Mouse (Mus musculus): ENCODE data around the gene Kctd21. TPM values are rescaled to one million over a fixed set of nuclear protein-coding genes. Genes with fewer than 3 reads are reported as not detected.

The Kctd21 gene
- total and polyA plus RNA-seq, 3 experiments = 0.23 to 1.2 TPM; not detected in 1

DNA sequence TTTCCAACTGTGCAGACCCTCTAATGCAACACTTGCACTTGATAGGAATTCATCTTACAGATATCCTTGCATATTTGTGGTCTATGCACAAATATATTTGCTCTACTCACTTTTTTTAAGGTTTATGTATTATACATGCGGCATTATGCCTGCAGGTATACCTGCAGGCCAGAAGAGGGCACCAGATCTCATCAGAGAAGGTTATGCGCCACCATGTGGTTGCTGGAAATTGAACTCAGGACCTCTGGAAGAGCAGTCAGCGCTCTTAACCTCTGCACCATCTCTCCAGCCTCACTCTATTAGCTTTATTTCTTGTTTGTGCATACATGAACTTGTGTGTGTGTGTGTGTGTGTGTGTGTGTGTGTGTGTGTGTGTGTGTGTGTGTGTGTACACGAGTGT is 29.3 kb downstream of the Kctd21 start:
- TF ChIP-seq NELFE (IDR thresholded peaks at IDR 0.05; ENCODE audit: low read depth, low read length) (no peak), TAL1 (IDR thresholded peaks at IDR 0.05; ENCODE audit: low read length) (no peak), ZC3H11A (IDR thresholded peaks at IDR 0.05; ENCODE audit: low read depth, low read length) (peak; percentile 63), UBTF (IDR thresholded peaks at IDR 0.05; ENCODE audit: borderline replicate concordance, insufficient read depth, low read depth, low read length) (no peak), ZNF384 (IDR thresholded peaks at IDR 0.05; ENCODE audit: low read depth, low read length) (peak; percentile 65), HCFC1 (IDR thresholded peaks at IDR 0.05; ENCODE audit: low read depth, low read length) (peak; percentile 38; the same call in 1 of the 2 replicates), RAD21 (IDR thresholded peaks at IDR 0.05; ENCODE audit: low read depth, low read length) (peak; percentile 56), MYC (IDR thresholded peaks at IDR 0.05; ENCODE audit: low read depth, low read length) (peak; percentile 85; the same call in 1 of the 2 replicates), MYB (IDR thresholded peaks at IDR 0.05; ENCODE audit: low read depth, low read length) (no peak), SMC3 (IDR thresholded peaks at IDR 0.05; ENCODE audit: low read depth, low read length) (peak; percentile 88), JUND (IDR thresholded peaks at IDR 0.05; ENCODE audit: low read depth, low read length) (0 out of 2 replicates have a peak, but pooled peaks have one; percentile 57), CTCF (IDR thresholded peaks at IDR 0.05 in 2 of 3, conservative IDR thresholded peaks at IDR 0.05 in 1 of 3; ENCODE audit: control insufficient read depth in 1 of 3, insufficient read depth in 1 of 3, low read depth in 2 of 3, low read length in 3 of 3, poor library complexity in 1 of 3, severe bottlenecking in 1 of 3) (peak; percentile 76 to 95 (median 77)), USF1 (IDR thresholded peaks at IDR 0.05; ENCODE audit: low read depth, low read length) (no peak), RCOR1 (IDR thresholded peaks at IDR 0.05; ENCODE audit: low read depth, low read length) (no peak)
- Histone ChIP-seq H3K79me2 (ENCODE audit: control insufficient read depth, insufficient read depth, low read length, poor library complexity) (no peaks in the 10 kb centered on the region), H3K4me1 (ENCODE audit: control insufficient read depth in 1 of 2, insufficient read depth in 2 of 2, low read length in 2 of 2) (peaks cover 0 to 2% of the 10 kb centered on the region in 2 experiments; a peak in 2 of 4 replicates), H3K27ac (ENCODE audit: control insufficient read depth, low read depth, low read length) (no peak overlapping the region), H3K9ac (ENCODE audit: control insufficient read depth, low read depth, low read length, poor library complexity, severe bottlenecking) (no peak overlapping the region), H3K27me3 (ENCODE audit: control insufficient read depth in 1 of 2, insufficient read depth in 2 of 2, low read length in 2 of 2) (no peaks in the 10 kb centered on the region), H3K36me3 (ENCODE audit: control insufficient read depth in 1 of 2, insufficient read depth in 2 of 2, low read length in 2 of 2) (peaks cover 0 to under 1% of the 10 kb centered on the region in 2 experiments; a peak in 1 of 4 replicates), H3K9me3 (replicated peaks; ENCODE audit: insufficient read depth, low read length) (no peaks in the 10 kb centered on the region), H3K4me3 (ENCODE audit: control insufficient read depth in 1 of 2, insufficient read depth in 1 of 2, low read depth in 2 of 2, low read length in 2 of 2) (no peak overlapping the region)
- peak; percentile 84 for DNase-seq (ENCODE audit: low read depth, low spot score)

DNA sequence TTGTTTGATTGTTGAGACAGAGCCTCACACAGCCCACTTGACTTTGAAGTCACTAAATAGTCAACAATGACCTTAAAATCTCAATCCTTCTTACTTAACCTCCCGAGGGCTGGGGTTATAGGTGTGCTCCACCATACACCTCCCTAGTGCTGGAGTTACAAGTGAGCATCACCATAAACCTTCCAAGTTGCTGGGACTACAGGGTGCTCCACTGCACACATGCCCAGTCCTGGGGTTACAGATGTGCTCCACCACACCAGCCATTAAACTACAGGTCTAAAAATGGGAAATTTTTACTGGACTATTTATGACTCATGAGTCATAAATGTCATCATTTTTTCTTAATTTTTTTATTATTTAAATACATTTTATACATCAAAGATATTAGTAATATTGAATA is 33.8 kb downstream of the Kctd21 start:
- no peak overlapping the region for H3K27ac ChIP-seq (ENCODE audit: control insufficient read depth, low read depth, low read length)
- no peak for TF ChIP-seq CTCF (IDR thresholded peaks at IDR 0.05 in 2 of 3, conservative IDR thresholded peaks at IDR 0.05 in 1 of 3; ENCODE audit: control insufficient read depth in 1 of 3, insufficient read depth in 1 of 3, low read depth in 2 of 3, low read length in 3 of 3, poor library complexity in 1 of 3, severe bottlenecking in 1 of 3)
- no peak for TF ChIP-seq ZC3H11A (IDR thresholded peaks at IDR 0.05; ENCODE audit: low read depth, low read length)
- H3K27me3 ChIP-seq (ENCODE audit: control insufficient read depth in 1 of 2, insufficient read depth in 2 of 2, low read length in 2 of 2) = no peaks in the 10 kb centered on the region
- no peak overlapping the region for H3K4me3 ChIP-seq (ENCODE audit: control insufficient read depth in 1 of 2, insufficient read depth in 1 of 2, low read depth in 2 of 2, low read length in 2 of 2)
- H3K9ac ChIP-seq (ENCODE audit: control insufficient read depth, low read depth, low read length, poor library complexity, severe bottlenecking) = no peak overlapping the region
- peaks cover 0 to 2% of the 10 kb centered on the region in 2 experiments; a peak in 2 of 4 replicates for H3K4me1 ChIP-seq (ENCODE audit: control insufficient read depth in 1 of 2, insufficient read depth in 2 of 2, low read length in 2 of 2)
- H3K36me3 ChIP-seq (ENCODE audit: control insufficient read depth in 1 of 2, insufficient read depth in 2 of 2, low read length in 2 of 2) = no peaks in the 10 kb centered on the region
- H3K79me2 ChIP-seq (ENCODE audit: control insufficient read depth, insufficient read depth, low read length, poor library complexity) = no peaks in the 10 kb centered on the region; the same call in 1 of the 2 replicates
- no peak for DNase-seq (ENCODE audit: low read depth, low spot score)
- H3K9me3 ChIP-seq (replicated peaks; ENCODE audit: insufficient read depth, low read length) = no peaks in the 10 kb centered on the region
